In genomic region chr11:63131001-63131692, GRCm38 (mm10) we compare ENCODE assay signal across 8 mouse cellular contexts. TPM values are rescaled to one million over a fixed set of nuclear protein-coding genes. Genes with fewer than 3 reads are reported as not detected.
A peak's percentile ranks its signal among the peaks of the same experiment; 100 is the strongest.
DNase-seq lines count a peak whose midpoint lies in the region; ATAC-seq and TF ChIP-seq lines count a peak whose summit lies in the region.

No protein-coding gene starts in this region.

- H3K27ac ChIP-seq in ES-E14 (ENCODE audit: insufficient read depth, low read depth, low read length, poor library complexity, severe bottlenecking), result no peak overlapping the region
- H3K27ac ChIP-seq in heart, adult 2 months, result peak overlapping the region; percentile 85
- peak overlapping the region; percentile 96 for H3K27ac ChIP-seq in lung, embryonic 16.5 days (ENCODE audit: low read length)

- H3K4me2 ChIP-seq in lung, embryonic 16.5 days (ENCODE audit: low read depth, low read length), result peak overlapping the region; percentile 67

- peak; percentile 77 for TF ChIP-seq POLR2A in heart, adult 2 months (IDR thresholded peaks at IDR 0.05; ENCODE audit: insufficient read depth, low read depth, low read length)

- H3K27me3 ChIP-seq in heart, adult 2 months (ENCODE audit: control insufficient read depth, insufficient read depth, low read length), result no peaks in the 10 kb centered on the region
- peaks cover 2% of the 10 kb centered on the region; the same call in 1 of the 2 replicates for H3K27me3 ChIP-seq in lung, embryonic 16.5 days (ENCODE audit: control insufficient read depth, insufficient read depth, low read depth, low read length)

- TF ChIP-seq EP300 in heart, adult 2 months (IDR thresholded peaks at IDR 0.05; ENCODE audit: insufficient read depth, low read depth, low read length), result no peak

- intact Hi-C loops in heart, adult 2 months (cut with DNase I), result loop anchor here (5.0 to 10.0 kb wide), 2 partner anchors 104 to 386 kb away; no protein-coding TSS in a partner anchor

- no peaks in the 10 kb centered on the region for H3K36me3 ChIP-seq in ES-E14 (ENCODE audit: control insufficient read depth, insufficient read depth, low read length, poor library complexity, severe bottlenecking)
- peaks cover 4% of the 10 kb centered on the region; the same call in 1 of the 2 replicates for H3K36me3 ChIP-seq in heart, adult 2 months (ENCODE audit: control insufficient read depth, insufficient read depth, low read length)
- no peaks in the 10 kb centered on the region for H3K36me3 ChIP-seq in lung, embryonic 16.5 days (ENCODE audit: control insufficient read depth, insufficient read depth, low read length)

- DNase-seq in ES-E14 (ENCODE audit: low read depth, low spot score), result no peak
- peak; percentile 43 for DNase-seq in brain, adult 2 months (ENCODE audit: low read depth, low spot score)
- DNase-seq in heart, adult 2 months, result peak; percentile 86 to 87
- peak; percentile 43 for DNase-seq in kidney, adult 9 months
- DNase-seq in skeletal muscle tissue, adult 2 months (ENCODE audit: low read depth, low spot score), result peak; percentile 85
- DNase-seq in right cerebral cortex, postnatal 4 days, result no peak

- in situ Hi-C loops in ES-E14 (cut with MboI; ENCODE audit: low sequenced_read_pairs in 2 of 2, unreplicated experiment in 2 of 2), result loop anchor here (5.0 to 25.0 kb wide), 2 partner anchors 209 to 369 kb away; partner anchors contain the start of gene Gm10428 (in 1 of the 2)

- H3K4me3 ChIP-seq in ES-E14 (ENCODE audit: insufficient read depth in 1 of 2, low read depth in 1 of 2, low read length in 2 of 2, poor library complexity in 1 of 2, severe bottlenecking in 1 of 2), result peak overlapping the region; percentile 20 to 44; a peak in 3 of 4 replicates
- H3K4me3 ChIP-seq in heart, adult 2 months, result peak overlapping the region; percentile 74
- peak overlapping the region; percentile 66 for H3K4me3 ChIP-seq in lung, embryonic 16.5 days (ENCODE audit: low read length)

- no peaks in the 10 kb centered on the region for H3K9me3 ChIP-seq in ES-E14 (ENCODE audit: control insufficient read depth, insufficient read depth, low read depth, low read length)
- no peaks in the 10 kb centered on the region for H3K9me3 ChIP-seq in lung, embryonic 16.5 days (ENCODE audit: control insufficient read depth, low read length)

- TF ChIP-seq CTCF in heart, adult 2 months (IDR thresholded peaks at IDR 0.05), result no peak

- peak; percentile 66 for ATAC-seq in lung, embryonic 16.5 days (ENCODE audit: low read depth)
- ATAC-seq in inflammation-experienced regulatory T-cells, adult 6 months, result no peak

- no peaks in the 10 kb centered on the region for H3K79me2 ChIP-seq in heart, adult 2 months (replicated peaks; ENCODE audit: control insufficient read depth, insufficient read depth, low read length)

- H3K9ac ChIP-seq in ES-E14 (ENCODE audit: insufficient read depth, low read depth, low read length, poor library complexity, severe bottlenecking), result no peak overlapping the region
- H3K9ac ChIP-seq in heart, adult 2 months (ENCODE audit: low read depth, low read length), result peak overlapping the region; percentile 78
- H3K9ac ChIP-seq in lung, embryonic 16.5 days (ENCODE audit: low read length), result peak overlapping the region; percentile 88

- peaks cover 0 to 6% of the 10 kb centered on the region in 2 experiments; a peak in 1 of 4 replicates for H3K4me1 ChIP-seq in ES-E14 (ENCODE audit: control insufficient read depth in 2 of 2, insufficient read depth in 2 of 2, low read length in 2 of 2, poor library complexity in 1 of 2)
- H3K4me1 ChIP-seq in heart, adult 2 months (ENCODE audit: control insufficient read depth, insufficient read depth, low read length), result peaks cover 21% of the 10 kb centered on the region
- H3K4me1 ChIP-seq in lung, embryonic 16.5 days (replicated peaks; ENCODE audit: control insufficient read depth, insufficient read depth, low read length), result peaks cover 45% of the 10 kb centered on the region

- WGBS in heart, adult 2 months, result 2% methylated on average over 33 of the region's 33 CpGs
- 4% methylated on average over 33 of the region's 33 CpGs for WGBS in lung, embryonic 16.5 days

TF ChIP-seq in ES-E14, 5 proteins besides CTCF, POLR2A, EP300 and RAD21:
- TF ChIP-seq ZC3H11A (IDR thresholded peaks at IDR 0.05; ENCODE audit: borderline replicate concordance, low read depth, low read length), result no peak
- TF ChIP-seq ZNF384 (IDR thresholded peaks at IDR 0.05; ENCODE audit: low read depth, low read length), result no peak
- no peak for TF ChIP-seq CHD2 (IDR thresholded peaks at IDR 0.05; ENCODE audit: low read depth, low read length)
- no peak for TF ChIP-seq MAFK (IDR thresholded peaks at IDR 0.05; ENCODE audit: insufficient read depth, low read depth, low read length)
- TF ChIP-seq HCFC1 (IDR thresholded peaks at IDR 0.05; ENCODE audit: borderline replicate concordance, insufficient read depth, low read length), result no peak

RNA-seq across cellular contexts. Expression of gene Pmp22, which starts 2.4 kb away (rescaled TPM):
- total RNA-seq in ES-E14 (2012; rRNA removed), result 42.5 and 106 TPM in 2 replicates
- total RNA-seq in heart, adult 2 months (2021), result 10 to 100 TPM; 37.5 to 49.6 TPM
- polyA plus RNA-seq in heart, adult 2 months (2012; rRNA removed), result 53.5 and 69.4 TPM in 2 replicates
- polyA plus RNA-seq in lung, embryonic 16.5 days (2015; fragmentation: Nextera tagmentation; extraction: Ambion mirVana), result 298 and 312 TPM in 2 replicates
- not detected for polyA plus RNA-seq in inflammation-experienced regulatory T-cells, adult 6 months (2017; shearing (Covaris generic))

Comparison
In these comparisons a context has a peak if more than half of its experiments do, and no peak if none do; other contexts are left out.
1. DNase-seq: peak in brain, adult 2 months (single experiment), heart, adult 2 months (2 of 2), kidney, adult 9 months (single experiment) and skeletal muscle tissue, adult 2 months (single experiment); none in ES-E14 (single experiment) and right cerebral cortex, postnatal 4 days (single experiment).
2. RNA of gene Pmp22, which starts 2.4 kb away (polyA plus RNA-seq): 298 to 312 TPM in lung, embryonic 16.5 days and 53.5 to 69.4 TPM in heart, adult 2 months; not detected in inflammation-experienced regulatory T-cells, adult 6 months; every median in the first group is over 10 times any median in the second.
3. Peak in every context shown above with its lines, with median percentiles within 50 percentile points of each other: H3K4me3 ChIP-seq.